Mouse (Mus musculus): ENCODE results near the gene Pgap2. TPM values are rescaled to one million over a fixed set of nuclear protein-coding genes. Genes with fewer than 3 reads are reported as not detected.
A peak's percentile ranks its signal among the peaks of the same experiment; 100 is the strongest.

Pgap2 gene
- 10 to 100 TPM; 23.3 to 26.5 TPM for total RNA-seq (2021)
- long read RNA-seq, experiment 1, transcript Pgap2-201 (7 exons, 1,201 nt), result minor isoform, 5 of 33 reads
- long read RNA-seq, experiment 1, transcript Pgap2-204 (7 exons, 2,141 nt), result major isoform, 8 of 33 reads
- long read RNA-seq, experiment 1, partial matches to known transcripts, result 7 of 33 reads
- long read RNA-seq, experiment 1, other reads (novel, unspliced or antisense), result 13 of 33 reads
- long read RNA-seq, experiment 2, transcript Pgap2-204 (7 exons, 2,141 nt), result major isoform, 9 of 42 reads
- long read RNA-seq, experiment 2, partial matches to known transcripts, result 2 of 42 reads
- long read RNA-seq, experiment 2, other reads (novel, unspliced or antisense), result 26 of 42 reads

GRCm38 (mm10) chr7:102209756-102210721 lies at the start of gene Pgap2, which contains the start of gene Nup98:
Pgap2 (plus strand) TSS chr7:102210208.
Nup98 (minus strand) TSS chr7:102210176.
- DNase-seq, result peak; percentile 99
- intact Hi-C loops (cut with DNase I; ENCODE audit: low total_unique reads), result no loop called here

GRCm38 (mm10) chr7:102170300-102170699 lies 39.7 kb upstream of the Pgap2 start:
- no peak for DNase-seq
- intact Hi-C loops (cut with DNase I; ENCODE audit: low total_unique reads), result loop anchor here (10.0 kb wide), 1 partner anchor 45 kb away; no protein-coding TSS in a partner anchor

GRCm38 (mm10) chr7:102183849-102184248 lies 26.2 kb upstream of the Pgap2 start:
- intact Hi-C loops (cut with DNase I; ENCODE audit: low total_unique reads), result no loop called here
- no peak for DNase-seq

- no peak for DNase-seq
- intact Hi-C loops (cut with DNase I; ENCODE audit: low total_unique reads), result no loop called here
These were observed 17.7 kb upstream of the Pgap2 start for GRCm38 (mm10) chr7:102192356-102192755.

GRCm38 (mm10) chr7:102200576-102200975 lies 9.4 kb upstream of the Pgap2 start:
- intact Hi-C loops (cut with DNase I; ENCODE audit: low total_unique reads), result no loop called here
- no peak for DNase-seq

- intact Hi-C loops (cut with DNase I; ENCODE audit: low total_unique reads), result no loop called here
- no peak for DNase-seq
These were observed 8.8 kb upstream of the Pgap2 start for GRCm38 (mm10) chr7:102200996-102201785.

GRCm38 (mm10) chr7:102204296-102204857 lies 5.6 kb upstream of the Pgap2 start:
- intact Hi-C loops (cut with DNase I; ENCODE audit: low total_unique reads), result no loop called here

GRCm38 (mm10) chr7:102205646-102206045 lies 4.4 kb upstream of the Pgap2 start:
- DNase-seq, result no peak
- intact Hi-C loops (cut with DNase I; ENCODE audit: low total_unique reads), result no loop called here

More at GRCm38 (mm10) chr7:102204296-102204857, 5.6 kb upstream of the Pgap2 start:
- no peak for DNase-seq

- DNase-seq, result no peak
- intact Hi-C loops (cut with DNase I; ENCODE audit: low total_unique reads), result no loop called here
These were observed 1.1 kb upstream of the Pgap2 start for GRCm38 (mm10) chr7:102208806-102209363.

GRCm38 (mm10) chr7:102211071-102211470 lies 1.1 kb downstream of the Pgap2 start:
- no peak for DNase-seq
- intact Hi-C loops (cut with DNase I; ENCODE audit: low total_unique reads), result no loop called here

GRCm38 (mm10) chr7:102221899-102222298 lies 11.9 kb downstream of the Pgap2 start:
- DNase-seq, result no peak
- intact Hi-C loops (cut with DNase I; ENCODE audit: low total_unique reads), result no loop called here

- peak; percentile 51 for DNase-seq
- intact Hi-C loops (cut with DNase I; ENCODE audit: low total_unique reads), result no loop called here
These were observed 12.3 kb downstream of the Pgap2 start for GRCm38 (mm10) chr7:102222336-102222735.

GRCm38 (mm10) chr7:102222830-102223556 lies 13.0 kb downstream of the Pgap2 start:
- intact Hi-C loops (cut with DNase I; ENCODE audit: low total_unique reads), result no loop called here
- DNase-seq, result peak; percentile 73

GRCm38 (mm10) chr7:102223883-102224738 lies 14.1 kb downstream of the Pgap2 start:
- no peak for DNase-seq
- intact Hi-C loops (cut with DNase I; ENCODE audit: low total_unique reads), result no loop called here

GRCm38 (mm10) chr7:102226051-102226450 lies 16.0 kb downstream of the Pgap2 start:
- DNase-seq, result no peak
- intact Hi-C loops (cut with DNase I; ENCODE audit: low total_unique reads), result no loop called here

GRCm38 (mm10) chr7:102228049-102228670 lies 18.2 kb downstream of the Pgap2 start:
- intact Hi-C loops (cut with DNase I; ENCODE audit: low total_unique reads), result no loop called here

GRCm38 (mm10) chr7:102229814-102230213 lies 19.8 kb downstream of the Pgap2 start:
- intact Hi-C loops (cut with DNase I; ENCODE audit: low total_unique reads), result no loop called here
- DNase-seq, result no peak

More at GRCm38 (mm10) chr7:102228049-102228670, 18.2 kb downstream of the Pgap2 start:
- DNase-seq, result no peak
